Mouse (Mus musculus) kidney, adult 8-10 months (tissue): ENCODE measurements at regions not wholly inside any gene's neighbourhood (a gene's known extent, or its start where the extent isn't known, plus 50 kb on each side); places are given as distances from the start of the nearest gene placed in this dataset.

Experiments used
- DNase-seq, 2 experiments: peaks; one replicate each; pipeline ENCODE4 v3.0.0; 2022

DNA sequence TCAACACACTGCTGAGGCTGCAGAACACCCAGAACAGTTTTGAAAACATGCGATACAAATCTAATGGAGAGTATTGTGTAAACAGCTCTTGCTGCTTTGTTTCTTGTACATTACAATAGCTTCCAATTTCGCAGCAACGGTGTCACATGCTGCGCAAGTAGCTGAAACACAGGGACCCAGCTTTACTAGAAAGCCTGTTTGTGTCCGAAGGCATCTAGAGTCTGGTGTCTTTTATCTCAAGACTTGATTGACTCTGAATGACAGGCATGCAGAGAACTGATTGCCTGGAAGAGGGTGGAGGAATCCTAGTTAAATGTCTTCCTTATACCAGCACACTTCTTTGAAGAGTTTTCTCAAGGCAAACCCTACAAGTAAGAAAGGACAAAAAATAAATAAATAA lies 66.1 kb upstream of the Fgf10 start:
- no peak for DNase-seq

DNA sequence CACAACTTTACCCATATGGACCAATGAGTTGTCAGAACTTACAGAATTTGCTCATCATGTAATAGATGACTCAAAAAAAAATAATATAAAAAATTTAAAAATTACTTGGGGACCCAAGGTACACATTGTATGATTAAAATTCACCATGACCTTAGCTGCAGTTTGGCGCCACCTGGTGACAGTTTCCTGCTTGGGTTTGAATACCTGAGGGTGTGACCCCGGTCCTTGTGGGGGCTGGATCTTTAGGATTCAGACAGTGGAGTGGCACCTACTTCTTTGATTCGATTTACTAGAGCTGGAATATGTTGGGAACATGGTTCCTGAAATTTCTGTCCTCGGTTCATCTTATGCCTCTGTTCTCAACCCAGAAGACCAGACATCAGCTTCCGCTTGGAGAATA lies 72.7 kb upstream of the Fgf10 start:
- DNase-seq = peak in 1 of 2 experiments; percentile 23

DNA sequence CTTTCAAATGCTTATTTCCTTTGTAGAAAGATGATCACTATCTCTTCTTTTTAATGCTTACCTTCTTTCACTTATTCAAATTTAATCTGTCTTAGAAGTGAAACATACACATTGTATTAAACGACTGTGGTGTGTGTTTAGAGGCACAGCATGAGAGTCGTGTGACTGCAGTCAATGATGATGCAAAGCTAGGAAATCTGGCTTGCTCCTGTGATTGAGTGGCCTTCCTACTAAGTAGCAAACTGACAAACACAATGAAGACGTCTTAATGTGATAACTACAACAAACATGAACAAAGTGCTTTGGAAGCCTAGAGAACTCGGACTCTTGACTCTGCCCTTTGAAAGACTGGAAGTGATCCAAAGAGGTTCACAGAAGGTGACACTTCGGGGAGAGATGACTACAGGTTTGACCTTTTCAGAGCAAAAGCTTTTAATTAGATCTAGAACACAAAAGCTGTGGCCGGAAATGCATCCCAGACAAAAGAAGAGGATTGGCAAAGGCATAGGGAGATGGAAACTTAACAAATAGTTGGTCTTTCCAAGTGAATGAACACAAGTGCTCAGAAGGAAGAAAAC lies 73.3 kb upstream of the Fgf10 start:
- DNase-seq = peak; percentile 13 to 53

DNA sequence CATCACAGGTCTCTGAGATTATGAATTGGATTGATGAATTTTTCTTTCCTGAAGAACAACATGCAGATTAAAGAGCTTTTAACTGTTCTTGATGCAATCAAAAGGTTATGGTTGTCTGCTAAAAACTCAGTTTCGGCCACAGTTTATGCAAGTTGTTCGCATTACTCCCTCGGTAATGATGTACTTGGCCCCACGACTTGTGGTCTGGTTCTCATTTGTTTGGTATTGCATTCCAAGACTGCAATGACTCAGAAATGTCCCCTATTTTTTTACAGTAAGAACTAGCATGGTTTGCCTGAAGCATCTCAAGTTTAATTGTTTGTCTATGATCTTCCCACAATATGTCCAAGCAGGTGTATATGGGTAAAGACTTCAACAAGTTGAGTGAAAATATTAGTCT lies 77.5 kb upstream of the Fgf10 start:
- no peak for DNase-seq

DNA sequence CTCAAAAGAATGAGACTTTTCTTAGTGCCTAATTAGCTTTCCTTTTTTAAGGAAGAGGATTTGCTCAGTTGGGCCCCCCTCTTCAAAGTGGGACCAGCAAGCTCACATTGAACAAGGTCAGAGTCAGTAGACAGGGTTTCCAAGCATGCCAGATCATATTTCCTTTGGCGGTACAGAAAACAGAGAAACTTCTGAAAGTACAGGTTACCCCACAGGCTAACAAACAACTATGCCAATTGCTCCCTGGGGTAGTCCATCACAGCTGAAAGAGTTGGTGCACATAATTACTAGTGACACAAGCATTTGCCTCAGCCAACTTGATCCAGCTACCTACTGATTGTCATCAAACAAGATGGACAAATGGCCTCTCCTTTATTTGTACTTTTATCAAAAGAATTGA lies 97.0 kb upstream of the Fgf10 start:
- DNase-seq = no peak

DNA sequence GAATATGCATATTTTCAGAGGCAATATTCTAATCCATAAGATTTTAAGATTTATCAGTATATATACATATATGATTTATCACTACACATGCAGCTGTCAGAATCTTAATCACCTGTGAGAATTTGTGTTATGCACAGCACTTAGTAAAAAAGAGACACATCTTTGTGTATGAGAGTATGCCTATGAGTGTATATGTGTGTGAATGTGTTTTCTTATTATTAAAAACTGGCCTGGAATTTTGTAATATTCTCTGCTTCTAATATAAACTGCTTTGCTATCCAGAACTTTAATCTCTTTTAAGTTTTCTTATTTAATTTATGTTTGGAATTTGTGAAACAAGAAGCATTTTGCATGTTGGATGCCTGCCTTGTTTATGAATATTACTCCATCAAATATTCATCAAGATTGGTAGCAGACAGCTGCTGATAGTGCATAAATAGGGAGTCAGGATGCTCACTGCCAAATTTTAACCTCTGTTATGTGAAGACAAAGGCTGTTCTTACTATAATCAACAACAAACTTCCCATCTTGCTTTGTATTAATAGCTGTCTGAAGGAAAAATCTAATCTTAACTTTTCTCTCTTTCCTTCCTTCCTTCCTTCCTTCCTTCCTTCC lies 104.3 kb upstream of the Fgf10 start:
- no peak for DNase-seq

DNA sequence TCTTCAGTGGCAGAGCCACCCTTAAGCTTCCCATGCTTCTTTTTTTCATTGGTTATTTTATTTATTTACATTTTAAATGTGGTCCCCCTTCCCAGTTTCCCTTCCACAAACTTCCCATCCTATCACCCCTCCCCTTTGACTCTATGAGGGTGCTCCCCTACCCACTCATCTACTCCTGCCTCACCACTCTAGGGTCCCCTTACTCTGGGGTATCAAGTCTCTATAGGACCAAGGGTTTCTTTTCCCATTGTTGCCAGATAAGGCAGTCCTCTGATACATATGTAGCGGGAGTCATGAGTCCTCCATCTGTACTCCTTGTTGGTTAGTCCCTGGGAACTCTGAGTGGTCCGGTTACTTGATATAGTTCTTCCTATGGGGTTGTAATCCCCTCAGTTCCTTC lies 110.6 kb upstream of the Fgf10 start:
- DNase-seq = no peak

DNA sequence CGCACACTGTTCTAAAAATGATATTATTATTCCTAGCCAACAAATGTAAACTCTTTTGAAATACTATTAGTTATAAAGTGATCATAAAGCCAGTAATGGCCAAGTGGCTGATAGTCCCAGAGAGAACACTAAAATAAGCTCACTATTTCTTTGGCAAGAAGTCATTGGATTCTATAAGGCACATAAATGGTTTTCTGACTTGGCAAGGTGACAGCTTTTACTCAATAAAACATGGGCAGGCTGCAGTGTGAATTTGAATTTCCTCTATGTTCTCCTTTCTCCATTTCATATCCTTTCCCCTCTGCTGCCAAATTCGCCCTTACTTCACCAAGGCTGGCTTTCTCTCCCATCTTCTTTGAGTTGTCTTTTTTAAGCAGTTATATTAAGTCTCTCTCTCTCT lies 117.6 kb upstream of the Fgf10 start:
- no peak for DNase-seq

DNA sequence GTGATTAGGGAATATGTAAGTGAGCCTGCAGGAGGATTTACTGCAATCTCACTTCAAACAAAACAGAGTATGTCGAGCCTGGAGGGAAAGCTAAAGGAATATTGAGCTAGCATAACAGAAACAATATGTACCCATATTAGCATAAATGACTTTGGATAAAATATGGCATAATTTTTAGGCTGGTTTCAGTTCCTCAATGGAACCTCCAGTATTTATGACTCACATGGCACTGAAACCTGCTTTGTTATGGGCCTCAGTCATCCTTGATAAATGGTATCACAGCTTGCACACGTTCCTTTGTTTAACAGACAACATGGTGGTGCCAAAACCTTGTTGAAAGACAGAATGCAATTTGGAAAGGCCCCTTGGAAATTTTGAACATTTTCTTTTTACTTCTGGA lies 130.8 kb upstream of the Fgf10 start:
- no peak for DNase-seq

DNA sequence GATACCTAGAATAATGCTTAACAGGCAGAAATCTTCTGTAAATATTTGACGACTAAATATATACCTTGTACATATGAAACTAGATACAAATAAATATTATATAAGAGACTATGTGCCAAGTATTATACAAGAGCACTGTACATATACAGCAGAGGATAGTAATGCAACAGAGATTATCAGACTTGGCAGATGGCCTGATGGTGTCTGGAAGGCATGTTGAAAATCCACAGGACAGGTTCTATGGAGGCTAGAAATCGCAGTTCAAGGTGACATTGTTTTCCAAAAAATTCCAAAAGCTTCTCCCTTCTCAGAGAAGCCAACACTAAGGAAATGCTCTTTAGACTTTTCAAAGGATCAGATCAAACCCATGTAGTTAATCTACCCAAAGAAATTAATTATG lies 126.9 kb upstream of the Mrps30 start:
- DNase-seq = no peak

DNA sequence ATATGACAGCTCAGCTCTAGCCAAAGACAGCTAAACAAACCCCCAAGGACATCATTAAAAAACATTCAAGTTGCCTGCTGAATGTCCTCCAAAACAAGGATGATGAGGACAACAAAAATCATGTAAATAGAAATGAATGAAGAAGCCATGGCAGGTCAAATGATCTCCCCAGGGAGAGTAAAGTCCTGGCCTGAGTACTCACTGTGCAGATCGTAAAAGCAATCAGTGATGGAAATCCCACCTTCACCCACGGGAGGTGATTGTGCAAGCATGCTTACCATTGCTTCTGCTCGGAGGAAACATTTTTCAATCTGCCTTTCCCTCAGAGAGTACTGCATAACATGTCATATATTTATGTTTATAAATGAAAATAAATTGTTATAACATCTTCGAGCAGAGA lies 119.1 kb upstream of the Mrps30 start:
- no peak for DNase-seq

DNA sequence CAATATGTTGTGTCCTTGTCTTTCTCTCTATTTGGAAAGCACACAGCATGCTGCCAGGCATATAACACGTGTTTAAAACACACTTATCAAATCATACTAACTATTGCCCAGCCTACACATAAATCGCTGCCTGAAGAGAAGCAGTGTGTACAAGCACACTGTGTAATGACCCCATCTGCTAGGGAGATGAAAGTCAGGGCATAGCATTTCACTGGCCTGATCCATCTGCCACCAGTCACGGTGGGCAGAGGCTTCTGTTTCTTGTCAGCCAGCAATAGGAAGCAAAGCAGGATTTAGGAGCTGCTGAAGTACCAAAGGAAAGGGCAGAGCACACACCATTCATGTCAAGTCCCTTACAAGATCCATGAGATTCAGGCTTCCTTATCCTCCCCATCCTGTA lies 103.6 kb upstream of the Mrps30 start:
- no peak for DNase-seq

DNA sequence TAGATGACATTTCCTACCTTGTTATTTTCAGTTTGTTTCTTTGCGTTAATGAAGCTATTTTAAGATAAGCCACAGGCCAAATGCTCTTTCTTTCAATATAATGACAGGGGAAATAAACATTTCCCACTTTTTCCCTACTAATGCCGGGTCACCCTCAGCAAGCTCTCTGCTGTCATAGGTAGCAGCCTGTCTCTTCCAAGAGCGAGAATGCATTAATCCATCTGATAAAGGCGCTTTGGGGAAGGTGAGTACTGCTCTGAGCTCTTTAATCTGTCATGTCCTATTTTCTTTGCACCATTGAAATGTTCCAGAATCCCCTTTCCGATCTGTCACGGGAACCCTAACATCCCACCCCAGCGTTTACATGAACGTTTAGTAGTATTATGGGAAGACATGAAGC lies 96.0 kb upstream of the Mrps30 start:
- no peak for DNase-seq

DNA sequence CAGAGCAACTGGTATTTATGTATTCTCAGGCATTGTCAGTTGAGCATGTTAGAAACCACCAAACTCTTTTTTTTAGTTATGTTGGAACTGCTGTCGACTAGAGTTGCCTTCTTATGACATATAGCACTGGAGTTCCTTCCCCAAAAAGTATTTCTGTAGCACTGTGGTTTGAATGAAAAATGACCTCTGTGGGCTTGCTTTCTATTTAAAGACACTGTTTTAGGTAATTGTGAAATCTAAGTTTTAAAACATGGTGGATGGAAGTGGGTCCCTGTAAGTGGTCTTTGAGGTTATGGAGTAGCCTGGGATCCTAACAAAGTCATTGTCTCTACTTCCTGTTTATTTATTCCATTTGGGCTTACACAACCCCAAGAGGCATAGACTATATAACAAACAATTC lies 93.2 kb upstream of the Mrps30 start:
- no peak for DNase-seq

DNA sequence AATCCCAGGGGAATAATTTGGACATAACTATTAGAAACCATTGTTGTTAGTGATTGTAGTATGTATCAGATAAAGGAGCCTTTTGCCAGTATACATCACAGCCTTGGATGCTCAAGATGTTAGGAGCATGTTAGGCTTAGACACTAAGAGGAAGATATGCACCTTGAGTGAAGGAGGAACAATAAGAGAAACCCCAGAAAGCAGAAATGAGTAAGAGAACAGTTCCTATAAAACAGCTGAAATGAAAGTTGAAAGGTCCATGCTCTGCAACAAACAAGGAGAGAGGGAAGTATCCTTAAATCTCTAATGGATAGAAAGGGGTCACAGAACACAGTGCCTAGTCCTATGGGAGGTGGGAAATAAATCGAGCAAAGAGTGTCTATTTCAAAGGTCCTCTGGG lies 91.4 kb upstream of the Mrps30 start:
- no peak for DNase-seq

DNA sequence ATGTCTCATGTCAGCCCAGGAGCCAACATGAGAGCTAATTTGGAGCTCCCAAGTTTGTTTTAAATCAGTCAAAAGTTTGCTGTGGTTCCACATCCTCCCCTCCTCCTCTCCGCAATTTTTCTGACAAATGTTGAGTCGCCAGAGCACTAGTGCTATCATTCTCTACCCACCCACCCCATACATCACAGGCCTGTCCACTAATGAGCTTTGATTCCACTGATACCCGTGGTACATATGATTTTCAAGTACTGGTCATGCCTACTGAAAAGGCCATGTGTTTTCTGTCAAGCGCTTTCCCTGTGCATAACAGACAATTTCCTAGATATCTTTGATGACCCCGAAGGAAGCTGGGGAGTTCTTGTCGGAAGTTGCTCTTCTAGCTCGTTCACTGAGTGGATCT lies 85.5 kb upstream of the Mrps30 start:
- no peak for DNase-seq

DNA sequence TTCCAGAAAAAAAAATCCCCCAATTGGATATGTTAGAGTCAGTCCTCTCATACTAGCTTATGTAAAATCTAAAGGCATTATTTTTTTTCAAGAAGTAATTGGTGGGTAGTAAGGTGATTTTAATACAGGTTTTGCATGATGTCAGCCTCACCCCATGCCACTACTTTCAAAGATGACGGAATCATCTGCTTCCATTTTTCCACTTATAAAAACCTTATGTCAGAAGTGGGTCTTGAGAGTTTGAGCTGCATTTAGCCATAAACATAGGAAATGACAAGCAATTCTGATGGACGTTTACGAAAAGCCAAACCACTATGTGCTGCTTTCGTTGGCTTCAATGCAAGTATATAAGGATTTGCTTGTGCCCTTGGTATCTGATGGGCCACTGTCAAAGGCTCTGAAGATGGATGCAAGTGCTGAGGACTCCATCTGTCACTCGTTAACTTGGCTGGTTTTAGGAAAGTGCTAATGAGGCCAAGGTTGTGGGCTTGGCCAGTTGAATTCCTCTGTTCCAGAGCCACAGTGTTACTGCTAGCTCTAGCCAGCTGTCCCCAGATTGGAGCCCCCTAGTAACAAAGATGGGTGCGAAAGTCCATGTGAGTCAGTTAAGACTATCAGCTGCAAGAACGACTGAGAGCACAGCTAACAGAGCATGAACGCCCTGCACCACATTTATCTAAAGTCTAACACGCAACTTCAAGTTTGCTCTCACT lies 72.8 kb upstream of the Mrps30 start:
- DNase-seq = no peak

DNA sequence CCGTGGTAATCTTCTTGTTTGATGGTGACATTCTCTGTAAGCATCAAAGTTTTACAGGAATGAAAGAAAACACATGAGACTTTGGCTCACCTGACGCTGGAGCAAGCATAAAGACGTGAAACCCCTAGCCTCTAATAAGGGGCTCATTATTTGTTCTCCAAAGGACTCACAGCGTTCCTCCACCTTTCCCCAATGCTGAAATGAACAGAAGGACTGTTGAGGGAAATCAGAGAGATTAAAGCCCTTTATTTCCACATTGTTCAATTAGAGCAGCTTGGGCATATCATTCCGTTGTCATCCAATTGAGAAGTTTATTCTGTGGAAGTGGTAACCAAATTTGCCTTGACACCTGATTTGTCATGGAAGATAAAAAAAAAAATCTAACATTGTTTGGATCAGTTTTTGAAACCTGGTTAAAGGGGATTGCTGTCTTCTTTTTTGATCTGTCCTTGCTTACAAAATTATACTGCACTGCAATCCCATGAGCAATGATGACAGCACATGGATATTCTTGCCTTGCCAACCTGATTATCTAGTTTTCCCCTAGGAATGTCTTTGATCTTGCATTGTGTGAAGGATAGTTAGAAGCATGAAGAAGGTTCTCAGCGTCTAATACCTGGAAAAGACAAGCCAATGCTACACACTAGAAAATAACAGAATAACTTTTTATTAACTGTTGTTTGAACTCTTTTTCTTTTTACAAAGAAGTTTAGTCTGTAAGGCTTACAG lies 62.1 kb upstream of the Mrps30 start:
- DNase-seq = no peak

DNA sequence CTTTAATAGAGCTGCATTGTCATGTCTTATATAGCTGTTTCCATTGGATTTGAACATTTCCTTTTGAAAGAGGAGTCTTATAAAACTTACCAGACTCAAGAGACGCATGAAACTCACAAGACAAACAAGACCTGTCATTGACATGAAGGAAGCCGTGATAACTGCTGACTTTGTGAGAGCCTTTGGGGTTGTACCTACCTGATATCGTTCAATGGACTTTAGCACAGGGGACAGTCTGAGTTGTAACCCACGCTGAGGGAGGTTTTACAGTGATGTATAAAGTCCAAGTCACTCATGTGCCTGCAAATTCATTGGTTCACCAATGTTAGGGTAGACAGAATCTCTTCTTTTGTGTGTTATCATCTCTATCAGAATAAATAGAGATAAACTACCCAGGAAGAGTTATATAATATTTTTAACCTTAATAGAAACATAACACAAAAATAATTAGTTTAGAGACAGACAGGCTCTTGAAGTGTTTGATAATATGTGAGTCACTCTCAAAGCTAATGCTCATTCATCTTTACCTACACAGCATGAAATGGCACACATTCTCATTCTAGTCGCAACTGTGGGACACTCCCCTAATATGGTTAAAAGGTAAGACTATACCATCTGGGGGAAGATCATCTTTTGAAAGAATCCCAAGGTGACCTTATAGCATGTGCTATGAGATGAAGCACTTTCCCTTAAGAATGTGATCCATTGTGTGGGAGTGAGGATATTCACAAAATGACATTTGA lies 54.4 kb upstream of the Mrps30 start:
- DNase-seq = no peak
